Mouse (Mus musculus) megakaryocyte progenitor cell, adult 5-6 weeks (primary cell): ENCODE measurements around the gene Fam213b. TPM values are rescaled to one million over a fixed set of nuclear protein-coding genes. Genes with fewer than 3 reads are reported as not detected.

Source experiments
- ATAC-seq: replicated peaks from 2 replicates; pipeline ENCODE4 v1.8.0; 2016; ENCODE audit warnings: mild to moderate bottlenecking, moderate TSS enrichment, inconsistent platforms; ENCODE audit not compliant: poor library complexity
- total RNA-seq, 2 experiments: library from RNA; stranded (forward) in 1 of 2; stranded (reverse) in 1 of 2; fragments of 157-497, 149-512 nt in 1 of 2; fragments of 200-1000 nt in 1 of 2; gene quantifications; 2 replicates each; pipeline versions ENCODE4 v1.2.3 to v1.2.4; 2015 to 2017

The Fam213b gene
- total RNA-seq, 2 experiments from 2014 or later: 5.6 TPM

- 0 out of 2 replicates have a peak, but pooled peaks have one; percentile 18 for ATAC-seq
These were observed 16.8 kb downstream of the Fam213b start for GRCm38 (mm10) chr4:154882014-154882659.

GRCm38 (mm10) chr4:154880730-154881129 lies 18.2 kb downstream of the Fam213b start:
- peak; percentile 76 for ATAC-seq

- peak; percentile 88 for ATAC-seq
These were observed 20.9 kb downstream of the Fam213b start for GRCm38 (mm10) chr4:154877864-154878548.

- no peak for ATAC-seq
These were observed 25.7 kb downstream of the Fam213b start for GRCm38 (mm10) chr4:154873186-154873585.

- peak; percentile 31; the same call in 1 of the 2 replicates for ATAC-seq
These were observed 27.1 kb downstream of the Fam213b start for GRCm38 (mm10) chr4:154871757-154872251.

- no peak for ATAC-seq
These were observed 28.2 kb downstream of the Fam213b start for GRCm38 (mm10) chr4:154870721-154871120.

GRCm38 (mm10) chr4:154869440-154869839 lies 29.5 kb downstream of the Fam213b start, which contains the start of gene Mmel1:
TSS of gene Mmel1 (plus strand) at chr4:154869585.
- no peak for ATAC-seq

- no peak for ATAC-seq
These were observed 31.7 kb downstream of the Fam213b start for GRCm38 (mm10) chr4:154867257-154867656.

GRCm38 (mm10) chr4:154866391-154866790 lies 32.5 kb downstream of the Fam213b start:
- no peak for ATAC-seq

GRCm38 (mm10) chr4:154864961-154865760 lies 33.8 kb downstream of the Fam213b start:
- no peak for ATAC-seq

GRCm38 (mm10) chr4:154864271-154864771 lies 34.6 kb downstream of the Fam213b start:
- peak; percentile 89 for ATAC-seq

GRCm38 (mm10) chr4:154863436-154863935 lies 35.4 kb downstream of the Fam213b start:
- no peak for ATAC-seq

GRCm38 (mm10) chr4:154861967-154862366 lies 37.0 kb downstream of the Fam213b start:
- ATAC-seq: no peak

GRCm38 (mm10) chr4:154858601-154859000 lies 40.3 kb downstream of the Fam213b start:
- ATAC-seq: no peak

GRCm38 (mm10) chr4:154857366-154858240 lies 41.3 kb downstream of the Fam213b start:
- no peak for ATAC-seq

GRCm38 (mm10) chr4:154856882-154857281 lies 42.1 kb downstream of the Fam213b start:
- no peak for ATAC-seq

- no peak for ATAC-seq
These were observed 42.5 kb downstream of the Fam213b start for GRCm38 (mm10) chr4:154856480-154856837.

GRCm38 (mm10) chr4:154855721-154856479 lies 43.0 kb downstream of the Fam213b start:
- ATAC-seq: peak; percentile 93

GRCm38 (mm10) chr4:154854676-154855345 lies 44.1 kb downstream of the Fam213b start:
- ATAC-seq: peak; percentile 44
